Mouse (Mus musculus): Measurements from ENCODE around the gene Usp26. TPM values are rescaled to one million over a fixed set of nuclear protein-coding genes. Genes with fewer than 3 reads are reported as not detected.

Gene Usp26
- polyA plus RNA-seq (2015; fragmentation: Nextera tagmentation; extraction: Ambion mirVana) = not detected in 2 replicates

- Histone ChIP-seq H3K4me1 (replicated peaks) (no peaks in the 10 kb centered on the region), H3K27ac (replicated peaks) (no peak within 1 kb of the TSS), H3K27me3 (no peaks in the 10 kb centered on the region), H3K36me3 (replicated peaks) (no peaks in the 10 kb centered on the region), H3K4me2 (no peak within 1 kb of the TSS), H3K9ac (no peak within 1 kb of the TSS), H3K4me3 (replicated peaks) (no peak within 1 kb of the TSS), H3K9me3 (replicated peaks) (no peaks in the 10 kb centered on the region)
- 75% methylated on average over 6 of the region's 6 CpGs for WGBS (ENCODE audit: insufficient replicate concordance)
- ATAC-seq (ENCODE audit: insufficient read depth) = no peak
Observed at GRCm38 (mm10) chrX:51801133-51801532, at the start of gene Usp26. Gene Usp26, minus strand, starts transcription at chrX:51801233.

- Histone ChIP-seq H3K36me3 (replicated peaks) (no peaks in the 10 kb centered on the region), H3K27ac (replicated peaks) (no peak overlapping the region), H3K4me1 (replicated peaks) (no peaks in the 10 kb centered on the region), H3K27me3 (no peaks in the 10 kb centered on the region), H3K9ac (no peak overlapping the region), H3K4me2 (no peak overlapping the region), H3K4me3 (replicated peaks) (no peak overlapping the region), H3K9me3 (replicated peaks) (no peaks in the 10 kb centered on the region)
- 31% methylated on average over 3 of the region's 3 CpGs for WGBS (ENCODE audit: insufficient replicate concordance)
- no peak for ATAC-seq (ENCODE audit: insufficient read depth)
Observed at GRCm38 (mm10) chrX:51814466-51815247, 13.6 kb upstream of the Usp26 start.

- Histone ChIP-seq H3K4me1 (replicated peaks) (no peaks in the 10 kb centered on the region), H3K9ac (no peak overlapping the region), H3K27me3 (no peaks in the 10 kb centered on the region), H3K4me3 (replicated peaks) (no peak overlapping the region), H3K27ac (replicated peaks) (no peak overlapping the region), H3K36me3 (replicated peaks) (no peaks in the 10 kb centered on the region), H3K4me2 (no peak overlapping the region), H3K9me3 (replicated peaks) (no peaks in the 10 kb centered on the region)
- 9% methylated on average over 1 of the region's 1 CpGs for WGBS (ENCODE audit: insufficient replicate concordance)
- ATAC-seq (ENCODE audit: insufficient read depth) = no peak
Observed at GRCm38 (mm10) chrX:51767457-51767856, 33.6 kb downstream of the Usp26 start.

GRCm38 (mm10) chrX:51736450-51736849, 64.6 kb downstream of the Usp26 start:
- H3K27me3 ChIP-seq = no peaks in the 10 kb centered on the region
- WGBS (ENCODE audit: insufficient replicate concordance) = 63% methylated on average over 2 of the region's 2 CpGs
- H3K4me3 ChIP-seq (replicated peaks) = no peak overlapping the region
- H3K36me3 ChIP-seq (replicated peaks) = no peaks in the 10 kb centered on the region
- H3K4me1 ChIP-seq (replicated peaks) = no peaks in the 10 kb centered on the region
- no peak overlapping the region for H3K27ac ChIP-seq (replicated peaks)
- H3K4me2 ChIP-seq = no peak overlapping the region
- no peaks in the 10 kb centered on the region for H3K9me3 ChIP-seq (replicated peaks)
- ATAC-seq (ENCODE audit: insufficient read depth) = no peak
- no peak overlapping the region for H3K9ac ChIP-seq

- Histone ChIP-seq H3K36me3 (replicated peaks) (no peaks in the 10 kb centered on the region), H3K4me1 (replicated peaks) (no peaks in the 10 kb centered on the region), H3K9ac (no peak overlapping the region), H3K27ac (replicated peaks) (no peak overlapping the region), H3K9me3 (replicated peaks) (no peaks in the 10 kb centered on the region), H3K27me3 (no peaks in the 10 kb centered on the region), H3K4me2 (no peak overlapping the region), H3K4me3 (replicated peaks) (no peak overlapping the region)
- no peak for ATAC-seq (ENCODE audit: insufficient read depth)
- WGBS (ENCODE audit: insufficient replicate concordance) = 29% methylated on average over 8 of the region's 8 CpGs
Observed at GRCm38 (mm10) chrX:51714086-51714745, 86.8 kb downstream of the Usp26 start.

GRCm38 (mm10) chrX:51712996-51713395, 88.0 kb downstream of the Usp26 start:
- Histone ChIP-seq H3K4me2 (no peak overlapping the region), H3K4me3 (replicated peaks) (no peak overlapping the region), H3K4me1 (replicated peaks) (no peaks in the 10 kb centered on the region), H3K27me3 (no peaks in the 10 kb centered on the region), H3K9me3 (replicated peaks) (no peaks in the 10 kb centered on the region), H3K27ac (replicated peaks) (no peak overlapping the region), H3K36me3 (replicated peaks) (no peaks in the 10 kb centered on the region), H3K9ac (no peak overlapping the region)
- no peak for ATAC-seq (ENCODE audit: insufficient read depth)
- WGBS (ENCODE audit: insufficient replicate concordance) = 24% methylated on average over 1 of the region's 1 CpGs

Other genes starting within 250 kb of the Usp26 start
- 0.82 and 1.3 TPM in 2 replicates for gene Hs6st2, start 119.4 kb downstream of the Usp26 start, polyA plus RNA-seq (2015; fragmentation: Nextera tagmentation; extraction: Ambion mirVana)
- gene 1700080O16Rik, start 171.5 kb upstream of the Usp26 start, polyA plus RNA-seq (2015; fragmentation: Nextera tagmentation; extraction: Ambion mirVana) = not detected in 2 replicates